Mouse (Mus musculus) kidney, adult 18-20 months (tissue): Measurements from ENCODE around the gene Trim10.
"Not testable (repeated sequence)": the region's sequence is repeated elsewhere in the genome, so short reads cannot be mapped to it uniquely, and the experiment has no call there.

Source experiments
- DNase-seq: peaks from one replicate; pipeline ENCODE4 v3.0.0; 2021

Gene Trim10

GRCm38 (mm10) chr17:36861680-36862079 lies 7.7 kb upstream of the Trim10 start:
- DNase-seq, result no peak

- DNase-seq, result peak; percentile 39
These were observed 2.5 kb upstream of the Trim10 start, which contains the start of gene Trim15 for GRCm38 (mm10) chr17:36866719-36867527. TSS of gene Trim15 (minus strand) at chr17:36867210.

- DNase-seq, result no peak
These were observed 538 bp upstream of the Trim10 start for GRCm38 (mm10) chr17:36868836-36869235.

- no peak for DNase-seq
These were observed 809 bp downstream of the Trim10 start for GRCm38 (mm10) chr17:36869955-36870810.

- no peak for DNase-seq
These were observed 5.3 kb downstream of the Trim10 start for GRCm38 (mm10) chr17:36874636-36875035.

- DNase-seq, result no peak
These were observed 14.0 kb downstream of the Trim10 start for GRCm38 (mm10) chr17:36883350-36883749.

- DNase-seq, result no peak
These were observed 15.9 kb downstream of the Trim10 start for GRCm38 (mm10) chr17:36885132-36885790.

GRCm38 (mm10) chr17:36890073-36890903 lies 20.9 kb downstream of the Trim10 start, which contains the start of gene Trim40:
TSS of gene Trim40 (minus strand) at chr17:36890123.
- no peak for DNase-seq

GRCm38 (mm10) chr17:36891496-36891895 lies 22.1 kb downstream of the Trim10 start:
- not testable (repeated sequence) for DNase-seq

GRCm38 (mm10) chr17:36892362-36892761 lies 23.0 kb downstream of the Trim10 start:
- DNase-seq, result peak; percentile 11

GRCm38 (mm10) chr17:36893387-36893786 lies 24.0 kb downstream of the Trim10 start:
- DNase-seq, result no peak

GRCm38 (mm10) chr17:36896583-36896982 lies 27.2 kb downstream of the Trim10 start:
- peak; percentile 31 for DNase-seq

- no peak for DNase-seq
These were observed 27.7 kb downstream of the Trim10 start for GRCm38 (mm10) chr17:36897065-36897464.

- DNase-seq, result no peak
These were observed 28.3 kb downstream of the Trim10 start, which contains the start of gene Trim31 for GRCm38 (mm10) chr17:36897552-36898205. TSS of gene Trim31 (plus strand) at chr17:36898118.

- no peak for DNase-seq
These were observed 30.0 kb downstream of the Trim10 start for GRCm38 (mm10) chr17:36899376-36899775.

GRCm38 (mm10) chr17:36900001-36900400 lies 30.6 kb downstream of the Trim10 start:
- no peak for DNase-seq

GRCm38 (mm10) chr17:36900691-36901090 lies 31.3 kb downstream of the Trim10 start:
- DNase-seq, result no peak

GRCm38 (mm10) chr17:36903651-36904050 lies 34.3 kb downstream of the Trim10 start:
- no peak for DNase-seq

GRCm38 (mm10) chr17:36908235-36908634 lies 38.9 kb downstream of the Trim10 start:
- no peak for DNase-seq

- no peak for DNase-seq
These were observed 40.4 kb downstream of the Trim10 start for GRCm38 (mm10) chr17:36909802-36910201.

- no peak for DNase-seq
These were observed 42.7 kb downstream of the Trim10 start for GRCm38 (mm10) chr17:36912031-36912430.

GRCm38 (mm10) chr17:36914108-36914507 lies 44.7 kb downstream of the Trim10 start:
- peak; percentile 77 for DNase-seq
